Mouse (Mus musculus) liver, adult 2 months (tissue): ENCODE results near the gene Gm20532. TPM values are rescaled to one million over a fixed set of nuclear protein-coding genes. Genes with fewer than 3 reads are reported as not detected.
A peak's percentile ranks its signal among the peaks of the same experiment; 100 is the strongest.

Source experiments
- DNase-seq: peaks from one replicate; pipeline ENCODE4 v3.0.0-alpha.2; 2011; ENCODE audit warnings: low read depth, low spot score; ENCODE audit errors: extremely low read depth
- H3K27ac ChIP-seq: fragments of 200-500 bp; replicated peaks from 2 replicates; pipeline ENCODE4 v1.5.1; 2012; ENCODE audit warnings: low read depth, mild to moderate bottlenecking, control low read depth, inconsistent platforms, low read length; ENCODE audit not compliant: insufficient read depth
- H3K27me3 ChIP-seq: fragments of 200-500 bp; 2 replicates; pipeline ENCODE4 v1.6.1; 2012; ENCODE audit warnings: mild to moderate bottlenecking, moderate library complexity, low read length, inconsistent platforms; ENCODE audit not compliant: control insufficient read depth, insufficient read depth
- H3K36me3 ChIP-seq: fragments of 200-500 bp; 2 replicates; pipeline ENCODE4 v1.6.1; 2012; ENCODE audit warnings: low read length, inconsistent platforms; ENCODE audit not compliant: control insufficient read depth, insufficient read depth
- H3K4me1 ChIP-seq: fragments of 200-500 bp; 2 replicates; pipeline ENCODE4 v1.6.1; 2011; ENCODE audit warnings: low read length; ENCODE audit not compliant: control insufficient read depth, insufficient read depth
- H3K4me3 ChIP-seq: fragments of 200-500 bp; 2 replicates; pipeline ENCODE4 v1.5.1; 2011; ENCODE audit warnings: low read depth, mild to moderate bottlenecking, control low read depth, low read length, moderate library complexity; ENCODE audit not compliant: insufficient read depth
- H3K79me2 ChIP-seq: fragments of 200-500 bp; 2 replicates; pipeline ENCODE4 v1.6.1; 2012; ENCODE audit warnings: inconsistent platforms, mild to moderate bottlenecking, low read length, moderate library complexity; ENCODE audit not compliant: control insufficient read depth, insufficient read depth
- H3K9ac ChIP-seq: fragments of 200-500 bp; 2 replicates; pipeline ENCODE4 v1.6.1; 2012; ENCODE audit warnings: low read depth, mild to moderate bottlenecking, control low read depth, inconsistent platforms, low read length
- CTCF ChIP-seq: fragments of 200-500 bp; IDR thresholded peaks from 2 replicates; pipeline ENCODE4 v1.5.1; 2011; ENCODE audit warnings: low read depth, low read length, control low read depth
- POLR2A ChIP-seq: fragments of 200-500 bp; IDR thresholded peaks from 2 replicates; pipeline ENCODE4 v1.6.1; 2011; ENCODE audit warnings: low read length, control low read depth; ENCODE audit not compliant: insufficient read depth; ENCODE audit errors: extremely low read depth
- WGBS: fragments of 180-500 bp; shearing (Covaris S2); methylation state at CpG from one replicate; pipeline ENCODE4 v1.1.7; 2018; 5-methylcytosine and 5-hydroxymethylcytosine counted together
- polyA plus RNA-seq: library from polyadenylated mRNA; depleted of rRNA; stranded (reverse); fragments of >200 nt; gene quantifications from 2 replicates; pipeline ENCODE4 v1.2.3, GENCODE M21; 2012
- total RNA-seq: library from RNA; depleted of rRNA; stranded (reverse); fragments of >200 nt; gene quantifications from 2 replicates; pipeline ENCODE4 v1.2.3, GENCODE M21; 2014

Gm20532 gene
- total and polyA plus RNA-seq, 2 experiments = not detected

GRCm38 (mm10) chr2:26544265-26544664 lies 42.2 kb upstream of the Gm20532 start:
- Histone ChIP-seq H3K36me3 (no peaks in the 10 kb centered on the region), H3K27ac (peak overlapping the region; percentile 78), H3K27me3 (no peaks in the 10 kb centered on the region), H3K9ac (peak overlapping the region; percentile 34; the same call in 1 of the 2 replicates), H3K4me1 (peaks cover 13% of the 10 kb centered on the region), H3K4me3 (no peak overlapping the region), H3K79me2 (no peaks in the 10 kb centered on the region)
- TF ChIP-seq POLR2A = no peak
- no peak for TF ChIP-seq CTCF
- DNase-seq = peak; percentile 36
- 59% methylated on average over 3 of the region's 3 CpGs for WGBS

- Histone ChIP-seq H3K4me1 (peaks cover 21% of the 10 kb centered on the region), H3K79me2 (no peaks in the 10 kb centered on the region), H3K36me3 (no peaks in the 10 kb centered on the region), H3K27ac (no peak overlapping the region), H3K9ac (no peak overlapping the region), H3K4me3 (no peak overlapping the region), H3K27me3 (no peaks in the 10 kb centered on the region)
- TF ChIP-seq POLR2A = no peak
- TF ChIP-seq CTCF = peak; percentile 40
- 84% methylated on average over 2 of the region's 2 CpGs for WGBS
- DNase-seq = no peak
These were observed 39.0 kb upstream of the Gm20532 start for GRCm38 (mm10) chr2:26547481-26547880.

- Histone ChIP-seq H3K9ac (no peak overlapping the region), H3K36me3 (no peaks in the 10 kb centered on the region), H3K4me3 (no peak overlapping the region), H3K79me2 (no peaks in the 10 kb centered on the region), H3K27me3 (no peaks in the 10 kb centered on the region), H3K4me1 (peaks cover 24% of the 10 kb centered on the region), H3K27ac (peak overlapping the region; percentile 12)
- TF ChIP-seq CTCF = no peak
- TF ChIP-seq POLR2A = no peak
- DNase-seq = peak; percentile 88
- WGBS = 2% methylated on average over 10 of the region's 10 CpGs
These were observed 36.6 kb upstream of the Gm20532 start for GRCm38 (mm10) chr2:26549801-26550200.

GRCm38 (mm10) chr2:26550205-26550604 lies 36.2 kb upstream of the Gm20532 start:
- WGBS = 81% methylated on average over 3 of the region's 3 CpGs
- no peaks in the 10 kb centered on the region for H3K79me2 ChIP-seq
- no peak overlapping the region for H3K4me3 ChIP-seq
- H3K27ac ChIP-seq = peak overlapping the region; percentile 12; the same call in 1 of the 2 replicates
- no peak for DNase-seq
- H3K9ac ChIP-seq = no peak overlapping the region
- TF ChIP-seq POLR2A (no peak), CTCF (no peak)
- peaks cover 26% of the 10 kb centered on the region for H3K4me1 ChIP-seq
- H3K36me3 ChIP-seq = no peaks in the 10 kb centered on the region
- H3K27me3 ChIP-seq = no peaks in the 10 kb centered on the region

GRCm38 (mm10) chr2:26550777-26551176 lies 35.7 kb upstream of the Gm20532 start:
- 79% methylated on average over 3 of the region's 3 CpGs for WGBS
- Histone ChIP-seq H3K9ac (no peak overlapping the region), H3K4me3 (no peak overlapping the region), H3K36me3 (no peaks in the 10 kb centered on the region), H3K27ac (no peak overlapping the region), H3K79me2 (no peaks in the 10 kb centered on the region), H3K4me1 (peaks cover 30% of the 10 kb centered on the region), H3K27me3 (no peaks in the 10 kb centered on the region)
- TF ChIP-seq POLR2A = no peak
- no peak for TF ChIP-seq CTCF
- no peak for DNase-seq

GRCm38 (mm10) chr2:26551446-26551845 lies 35.0 kb upstream of the Gm20532 start:
- Histone ChIP-seq H3K9ac (no peak overlapping the region), H3K27me3 (no peaks in the 10 kb centered on the region), H3K27ac (no peak overlapping the region), H3K4me1 (peaks cover 37% of the 10 kb centered on the region), H3K36me3 (no peaks in the 10 kb centered on the region), H3K4me3 (no peak overlapping the region), H3K79me2 (no peaks in the 10 kb centered on the region)
- TF ChIP-seq CTCF (no peak), POLR2A (no peak)
- 93% methylated on average over 8 of the region's 8 CpGs for WGBS
- DNase-seq = no peak
